Mouse (Mus musculus): ENCODE data around the gene Btnl9.
"Not testable (repeated sequence)": the region's sequence is repeated elsewhere in the genome, so short reads cannot be mapped to it uniquely, and the experiment has no call there.

Btnl9 gene

DNA sequence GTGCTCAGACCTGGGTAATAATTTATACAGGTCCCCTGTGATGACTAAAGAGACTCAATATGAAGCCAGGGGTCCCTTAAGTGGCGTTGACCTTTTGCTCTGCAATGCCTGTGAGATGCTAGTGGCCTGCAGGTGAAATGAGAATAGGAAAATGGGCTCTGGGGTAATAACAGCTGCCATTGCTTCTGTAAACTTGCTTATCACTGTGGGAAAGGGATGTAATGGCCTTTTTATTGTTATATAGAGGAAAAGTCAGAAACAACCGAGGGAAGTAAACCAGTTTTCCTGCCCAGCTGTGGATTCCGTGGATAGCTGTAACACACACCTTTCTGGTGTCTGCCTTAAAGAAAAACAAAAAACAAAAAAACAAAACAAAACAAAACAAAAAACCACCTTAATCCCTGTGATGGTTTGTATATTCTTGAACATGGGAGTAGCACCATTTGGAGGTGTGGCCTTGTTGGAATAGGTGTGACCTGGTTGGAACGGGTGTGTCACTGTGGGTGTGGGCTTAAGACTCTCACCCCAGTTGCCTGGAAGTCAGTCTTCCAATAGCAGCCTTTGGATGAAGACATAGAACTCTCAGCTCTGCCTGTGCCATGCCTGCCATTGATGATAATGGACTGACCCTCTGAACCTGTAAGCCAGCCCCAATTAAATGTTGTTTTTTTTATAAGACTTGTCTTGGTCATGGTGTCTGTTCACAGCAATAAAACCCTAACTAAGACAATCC is 10.7 kb downstream of the Btnl9 start:
- DNase-seq: not testable (repeated sequence)

DNA sequence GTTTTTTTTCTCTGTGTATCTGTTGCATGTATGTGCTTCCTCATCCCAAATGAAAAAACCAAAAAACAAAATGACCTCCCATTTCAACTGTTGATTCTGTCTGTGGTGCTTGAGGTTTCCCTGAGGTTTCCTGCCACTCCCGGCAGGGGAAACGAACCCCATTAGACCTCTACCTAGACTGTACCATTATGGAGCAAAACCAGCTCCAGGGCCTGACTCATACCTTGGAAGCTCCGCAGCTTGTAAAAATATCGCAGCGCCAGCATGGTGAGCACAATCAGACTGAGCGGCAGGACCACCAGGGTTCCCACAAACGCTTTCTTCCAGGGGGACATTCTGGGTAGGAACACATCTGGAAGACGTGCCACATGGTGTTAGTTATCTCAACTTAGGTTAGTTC is 11.6 kb downstream of the Btnl9 start:
- DNase-seq: peak in 1 of 2 experiments; percentile 13

GRCm38 (mm10) chr11:49170576-49170975 is 16.4 kb downstream of the Btnl9 start:
- DNase-seq: no peak

DNA sequence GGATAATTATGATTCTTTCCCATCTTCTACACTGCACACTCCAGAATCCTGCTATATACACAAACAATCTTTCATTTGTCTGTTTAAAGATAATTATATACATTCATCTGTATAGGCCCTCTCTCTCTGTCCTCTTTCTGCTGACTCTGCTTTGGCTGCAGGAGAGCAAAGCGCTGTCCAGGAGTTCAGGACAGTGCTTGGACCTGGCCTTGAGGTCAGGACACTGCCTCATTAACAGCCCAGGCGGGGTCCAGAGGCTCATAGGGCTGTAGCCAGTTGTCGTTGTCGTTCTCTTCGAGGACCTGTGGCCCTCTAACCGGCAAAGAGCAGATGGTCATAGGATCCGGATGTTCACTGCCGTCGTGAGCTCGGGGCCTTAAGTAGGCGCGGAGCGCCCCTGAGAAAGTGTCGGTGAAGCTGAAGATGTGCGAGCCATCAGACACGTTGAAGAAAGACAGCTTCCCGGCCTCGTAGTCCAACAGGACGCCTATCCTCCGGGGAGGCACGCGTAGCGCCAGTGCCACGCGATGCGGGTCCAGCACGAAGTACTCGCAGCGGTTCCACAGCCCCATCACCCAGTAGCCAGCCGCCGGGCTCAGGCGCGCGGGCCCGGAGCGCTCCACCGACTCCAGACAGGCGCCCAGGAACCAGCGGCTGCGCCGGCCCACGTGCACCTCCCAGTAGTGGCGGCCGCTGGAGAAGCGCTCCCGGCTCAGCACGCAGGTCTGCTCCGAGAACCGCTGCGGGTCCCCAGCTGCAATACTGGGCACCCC is 17.9 kb downstream of the Btnl9 start:
- DNase-seq: no peak

DNA sequence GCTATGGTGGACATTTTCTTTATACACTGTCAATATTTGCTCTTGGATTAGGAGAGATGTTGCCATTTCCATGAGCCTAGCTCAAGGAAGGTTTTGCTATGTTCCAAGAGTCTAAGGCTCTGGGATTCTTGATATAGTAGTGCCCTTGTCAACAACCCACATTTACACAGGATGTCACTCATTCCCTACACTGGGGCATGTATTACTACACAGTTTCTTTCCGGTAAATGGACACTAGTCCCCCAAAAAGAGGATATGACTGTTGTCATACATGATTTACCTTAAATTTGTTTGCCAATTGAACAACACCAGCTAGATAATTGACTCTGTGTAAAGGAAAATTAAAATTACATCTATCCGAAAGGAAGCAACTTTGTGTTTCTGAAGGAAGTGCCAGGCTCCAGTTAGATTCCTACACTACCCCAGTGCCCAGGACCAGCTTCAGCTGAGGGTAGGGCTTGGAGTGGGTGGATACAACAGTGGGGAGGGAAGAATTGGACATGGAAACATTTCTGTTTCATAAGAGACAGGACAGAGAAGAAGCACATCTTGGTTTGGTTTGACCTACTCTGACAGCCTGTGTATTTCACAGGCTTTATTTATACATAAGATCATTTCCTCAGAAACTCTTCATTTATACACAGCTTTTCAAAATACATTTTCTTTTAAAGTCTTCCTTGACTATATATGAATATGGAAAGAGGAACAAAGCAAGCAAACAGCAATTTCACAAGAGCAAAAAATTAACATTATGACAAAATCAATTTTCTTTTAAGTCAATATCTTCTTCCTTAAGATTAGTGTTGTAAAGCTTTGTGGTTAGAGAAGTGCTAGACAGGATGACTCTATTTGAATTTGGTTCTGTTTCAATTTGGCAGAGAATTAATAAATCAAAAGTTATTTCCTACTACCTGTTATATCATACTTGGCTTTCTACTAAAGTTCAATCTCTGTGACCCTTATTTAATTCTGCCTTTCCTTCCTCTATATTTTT is 29.8 kb downstream of the Btnl9 start:
- no peak for DNase-seq

DNA sequence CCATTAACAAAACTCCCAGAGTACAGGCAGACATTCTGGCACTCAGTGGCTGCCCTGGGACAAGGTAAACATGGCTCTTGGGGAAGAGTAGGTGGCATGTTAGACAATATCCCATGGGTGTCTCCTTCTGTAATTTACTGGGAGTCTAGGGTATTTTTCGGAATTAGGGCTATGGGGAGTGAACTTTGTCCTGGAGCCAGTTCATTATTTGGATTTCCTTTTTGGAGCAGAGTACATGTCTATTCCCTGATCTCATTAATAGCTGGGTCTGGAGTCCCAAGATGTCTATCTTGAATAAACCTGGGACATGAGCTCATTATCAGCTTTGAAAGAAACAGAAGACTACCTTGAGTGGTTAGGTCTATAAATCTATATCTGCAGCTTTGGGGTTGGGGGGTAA is 32.9 kb downstream of the Btnl9 start, which contains the start of gene Olfr1394:
Gene Olfr1394 (plus strand): TSS at position 301 of the 400 bp plus-strand sequence.
- DNase-seq: no peak

- DNase-seq: no peak
These were observed 45.0 kb downstream of the Btnl9 start, which contains the start of gene Olfr1395 for GRCm38 (mm10) chr11:49141974-49142373. Olfr1395 (plus strand) TSS chr11:49142274.

DNA sequence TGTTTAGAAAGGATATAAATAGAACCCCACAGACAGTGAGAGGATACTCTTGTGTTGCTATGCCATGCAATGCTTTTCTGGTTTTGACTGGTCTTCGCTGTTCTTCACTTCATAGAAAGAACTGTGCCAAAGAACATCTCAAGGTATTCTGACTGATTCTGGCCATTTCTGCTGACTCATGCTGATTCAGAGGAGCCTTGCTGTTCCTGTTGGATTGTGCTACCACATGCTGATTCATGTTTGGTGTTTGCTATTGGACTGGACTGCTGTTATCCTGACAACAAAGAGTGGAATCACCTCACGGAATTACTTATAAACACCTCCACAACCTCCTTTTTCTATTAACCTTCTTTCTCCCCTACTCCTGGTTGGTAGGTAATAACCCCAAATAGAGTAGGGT is 62.8 kb downstream of the Btnl9 start:
- no peak for DNase-seq

DNA sequence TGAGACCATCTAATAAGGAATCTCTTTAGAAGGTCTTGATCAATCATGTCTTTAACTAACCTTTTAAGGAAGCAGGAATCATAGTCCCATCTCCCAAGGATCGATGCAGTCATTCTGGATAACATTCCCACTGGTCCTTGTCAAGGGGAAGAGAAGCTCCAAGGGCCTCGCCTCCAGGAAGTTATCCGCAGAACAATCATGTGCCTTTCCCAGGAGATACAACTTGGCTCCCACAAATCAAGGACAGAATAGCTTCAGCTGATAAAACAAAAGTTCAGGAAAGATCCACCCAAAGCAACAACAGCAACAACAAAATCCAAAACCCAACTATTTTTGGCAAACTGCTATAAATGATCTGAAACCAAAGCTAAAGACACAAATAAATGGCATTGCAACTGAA is 67.3 kb downstream of the Btnl9 start:
- DNase-seq: no peak

Data from B cell, adult 2 months (primary cell).